8 mouse cellular contexts compared by ENCODE assay signal in the genomic region with DNA sequence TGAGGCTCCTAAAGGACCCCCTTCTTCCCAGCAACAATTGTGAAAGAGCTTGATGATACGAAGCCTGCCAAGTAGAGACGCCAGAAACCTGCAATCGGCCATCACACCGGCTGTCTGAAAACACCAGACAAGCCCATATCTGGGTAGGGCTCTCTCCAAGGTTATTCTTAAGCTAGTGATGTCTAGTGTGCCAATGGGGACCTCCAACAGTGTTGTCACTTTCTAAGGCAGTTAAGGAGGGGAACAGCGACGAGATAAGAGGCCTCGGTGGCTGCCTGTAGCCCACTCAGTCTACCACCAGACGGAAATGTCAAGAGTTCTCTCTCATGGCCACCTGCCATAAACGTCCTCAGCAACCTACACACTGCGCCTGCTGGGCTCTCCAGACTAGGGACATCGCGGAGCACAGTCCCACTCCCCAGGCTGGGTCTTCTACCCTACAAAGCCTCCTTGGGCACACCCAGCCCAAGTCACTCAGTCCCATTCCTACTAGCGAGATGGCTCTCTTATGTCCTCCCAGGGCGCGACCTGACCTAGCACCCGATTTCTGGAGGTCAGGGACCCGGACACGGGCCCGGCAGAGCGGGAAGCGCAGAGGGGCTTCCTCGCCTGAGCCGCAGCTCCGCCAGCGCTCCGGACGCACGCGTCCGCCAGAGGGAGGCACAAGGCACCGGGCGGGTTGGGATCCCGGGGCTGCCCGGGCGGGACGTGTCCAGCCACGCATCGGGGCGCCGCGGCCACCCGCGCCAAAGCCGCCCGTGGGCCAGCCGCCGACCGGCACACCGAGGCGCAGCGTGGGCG. TPM values are rescaled to one million over a fixed set of nuclear protein-coding genes. Genes with fewer than 3 reads are reported as not detected.
DNase-seq lines count a peak whose midpoint lies in the region; ATAC-seq and TF ChIP-seq lines count a peak whose summit lies in the region.

No protein-coding gene starts in this region.

- TF ChIP-seq POLR2A in testis, adult 2 months (IDR thresholded peaks at IDR 0.05; ENCODE audit: control insufficient read depth, low read depth, low read length) = no peak

- no peaks in the 10 kb centered on the region for H3K36me3 ChIP-seq in testis, adult 2 months (ENCODE audit: control insufficient read depth, insufficient read depth, low read length)
- peaks cover 23% of the 10 kb centered on the region for H3K36me3 ChIP-seq in forebrain, embryonic 10.5 days (replicated peaks)
- H3K36me3 ChIP-seq in hindbrain, embryonic 16.5 days (ENCODE audit: control insufficient read depth, insufficient read depth, low read length) = no peaks in the 10 kb centered on the region
- peaks cover 33% of the 10 kb centered on the region for H3K36me3 ChIP-seq in liver, embryonic 12.5 days

- no peaks in the 10 kb centered on the region for H3K9me3 ChIP-seq in forebrain, embryonic 10.5 days
- H3K9me3 ChIP-seq in hindbrain, embryonic 16.5 days (ENCODE audit: control insufficient read depth, low read length) = no peaks in the 10 kb centered on the region
- no peaks in the 10 kb centered on the region for H3K9me3 ChIP-seq in liver, embryonic 12.5 days (replicated peaks)

- DNase-seq in testis, postnatal 14 days (ENCODE audit: low spot score) = no peak
- DNase-seq in forebrain, embryonic 10.5 days (ENCODE audit: extremely low spot score, low spot score) = peak; percentile 50
- DNase-seq in neural tube, embryonic 10.5 days (ENCODE audit: extremely low spot score, low spot score) = peak; percentile 68
- no peak for DNase-seq in frontal cortex, postnatal 25 days (ENCODE audit: low spot score in 2 of 2)

- peak overlapping the region; percentile 94 for H3K4me2 ChIP-seq in hindbrain, embryonic 16.5 days (ENCODE audit: low read length)
- peak overlapping the region; percentile 85 for H3K4me2 ChIP-seq in liver, embryonic 12.5 days

- no peak for TF ChIP-seq CTCF in testis, adult 2 months (IDR thresholded peaks at IDR 0.05; ENCODE audit: control insufficient read depth, insufficient read depth, insufficient replicate concordance, low read depth, low read length)

- peak; percentile 34 for ATAC-seq in hindbrain, embryonic 16.5 days
- ATAC-seq in liver, embryonic 12.5 days = peak; percentile 34

- 3% methylated on average over 52 of the region's 52 CpGs for WGBS in forebrain, embryonic 10.5 days
- under 1% methylated on average over 52 of the region's 52 CpGs for WGBS in hindbrain, embryonic 16.5 days
- under 1% methylated on average over 52 of the region's 52 CpGs for WGBS in liver, embryonic 12.5 days (ENCODE audit: insufficient replicate concordance)

- H3K4me1 ChIP-seq in testis, adult 2 months (ENCODE audit: control insufficient read depth, insufficient read depth, low read length) = peaks cover 12% of the 10 kb centered on the region
- peaks cover 9% of the 10 kb centered on the region for H3K4me1 ChIP-seq in brown adipose tissue, adult 24 weeks (ENCODE audit: control insufficient read depth, insufficient read depth, insufficient read length, low read length)
- peaks cover 57% of the 10 kb centered on the region for H3K4me1 ChIP-seq in forebrain, embryonic 10.5 days
- peaks cover 28% of the 10 kb centered on the region for H3K4me1 ChIP-seq in hindbrain, embryonic 16.5 days (ENCODE audit: control insufficient read depth, insufficient read depth, low read depth, low read length)
- H3K4me1 ChIP-seq in liver, embryonic 12.5 days = peaks cover 84% of the 10 kb centered on the region

- H3K9ac ChIP-seq in hindbrain, embryonic 16.5 days (ENCODE audit: low read depth, low read length) = peak overlapping the region; percentile 90
- peak overlapping the region; percentile 99 for H3K9ac ChIP-seq in liver, embryonic 12.5 days

- H3K27me3 ChIP-seq in testis, adult 2 months (ENCODE audit: control insufficient read depth, insufficient read depth, low read length) = no peaks in the 10 kb centered on the region
- no peaks in the 10 kb centered on the region for H3K27me3 ChIP-seq in forebrain, embryonic 10.5 days (ENCODE audit: poor library complexity, severe bottlenecking)
- H3K27me3 ChIP-seq in hindbrain, embryonic 16.5 days (replicated peaks; ENCODE audit: control insufficient read depth, insufficient read depth, low read length) = no peaks in the 10 kb centered on the region
- no peaks in the 10 kb centered on the region for H3K27me3 ChIP-seq in liver, embryonic 12.5 days (replicated peaks)

- 0 out of 2 replicates have a peak overlapping the region, but pooled peaks have one; percentile 30 for H3K27ac ChIP-seq in testis, adult 2 months (ENCODE audit: control insufficient read depth, insufficient read depth, low read depth, low read length)
- peak overlapping the region; percentile 66 for H3K27ac ChIP-seq in brown adipose tissue, adult 24 weeks (replicated peaks; ENCODE audit: low read depth, low read length)
- H3K27ac ChIP-seq in forebrain, embryonic 10.5 days = peak overlapping the region; percentile 100
- H3K27ac ChIP-seq in hindbrain, embryonic 16.5 days (ENCODE audit: low read depth, low read length) = peak overlapping the region; percentile 93
- H3K27ac ChIP-seq in liver, embryonic 12.5 days = peak overlapping the region; percentile 94

- H3K4me3 ChIP-seq in testis, adult 2 months (ENCODE audit: control insufficient read depth, low read depth, low read length) = peak overlapping the region; percentile 79
- peak overlapping the region; percentile 74 for H3K4me3 ChIP-seq in brown adipose tissue, adult 24 weeks (ENCODE audit: insufficient read depth, low read depth, low read length)
- peak overlapping the region; percentile 95 for H3K4me3 ChIP-seq in forebrain, embryonic 10.5 days
- peak overlapping the region; percentile 99 for H3K4me3 ChIP-seq in hindbrain, embryonic 16.5 days (ENCODE audit: low read length)
- H3K4me3 ChIP-seq in liver, embryonic 12.5 days = peak overlapping the region; percentile 97

RNA-seq across cellular contexts. Expression of a gene that starts 21.4 kb away (rescaled TPM):
- 199 and 216 TPM in 2 replicates for polyA plus RNA-seq in testis, adult 2 months (2012; rRNA removed)
- polyA plus RNA-seq in brown adipose tissue, adult 24 weeks (2012; ENCODE audit: insufficient read depth, insufficient read length, missing spikeins) = 33.3 and 42.4 TPM in 2 replicates
- 8.4 and 9.0 TPM in 2 replicates for polyA plus RNA-seq in forebrain, embryonic 10.5 days (2016; fragmentation: Nextera tagmentation; extraction: Ambion mirVana)
- polyA plus RNA-seq in hindbrain, embryonic 16.5 days (2015; fragmentation: Nextera tagmentation; extraction: Ambion mirVana) = 31.4 and 32.9 TPM in 2 replicates
- 12.8 and 13.7 TPM in 2 replicates for polyA plus RNA-seq in liver, embryonic 12.5 days (2016; fragmentation: Nextera tagmentation; extraction: Ambion mirVana)

Comparison
In these comparisons a context has a peak if more than half of its experiments do, and no peak if none do; other contexts are left out.
1. H3K27ac ChIP-seq: peak in every context shown above with its lines; median percentile 100 in forebrain, embryonic 10.5 days; 94 in liver, embryonic 12.5 days; 93 in hindbrain, embryonic 16.5 days; 66 in brown adipose tissue, adult 24 weeks; 30 in testis, adult 2 months.
2. DNase-seq: peak in forebrain, embryonic 10.5 days (single experiment) and neural tube, embryonic 10.5 days (single experiment); none in testis, postnatal 14 days (single experiment) and frontal cortex, postnatal 25 days (0 of 2).
3. Peak in every context shown above with its lines, with median percentiles within 50 percentile points of each other: H3K4me3 ChIP-seq.